Mouse (Mus musculus): ENCODE data around the gene Zfp651.

- TF ChIP-seq POLR2A (IDR thresholded peaks at IDR 0.05; ENCODE audit: low read depth, low read length) (no peak), CTCF (IDR thresholded peaks at IDR 0.05; ENCODE audit: extremely low read depth, insufficient read depth, insufficient read length, insufficient replicate concordance) (no peak)
Observed at GRCm38 (mm10) chr9:121797722-121798121, 38.6 kb downstream of the Zfp651 start.
